15 mouse cellular contexts compared by ENCODE assay signal in genomic region chr4:151842591-151842990, GRCm38 (mm10).
"Had no signal": no experiment of that assay in that cellular context is flagged by ENCODE, and none has a peak within 500 bp of the region (broad histone marks: within the 10 kb centered on the region; RNA-seq: fewer than 3 reads in every experiment).

No protein-coding gene starts in this region.

- H3K27ac ChIP-seq: limb, embryonic 13.5 days; liver, embryonic 14.5 days; neural tube, embryonic 13.5 days had no signal

- H3K9ac ChIP-seq: limb, embryonic 13.5 days; liver, embryonic 14.5 days; neural tube, embryonic 13.5 days had no signal

- H3K9me3 ChIP-seq: limb, embryonic 13.5 days; neural tube, embryonic 13.5 days had no signal

- H3K27me3 ChIP-seq: limb, embryonic 13.5 days; neural tube, embryonic 13.5 days had no signal

- DNase-seq: kidney, adult 2 months; kidney, postnatal 25 days; layer of hippocampus, adult 9-11 months; left cerebral cortex, postnatal 4 days; lung, adult 2 months; lung, postnatal 10 days; lung, postnatal 4 days; midbrain, embryonic 14.5 days; right cerebral cortex, postnatal 14 days; thymus, adult 2 months; thymus, postnatal 4 days had no signal

- ATAC-seq: intestine, embryonic 16.5 days had no signal

- H3K36me3 ChIP-seq: limb, embryonic 13.5 days; neural tube, embryonic 13.5 days had no signal

- H3K4me2 ChIP-seq: limb, embryonic 13.5 days; neural tube, embryonic 13.5 days had no signal

- H3K4me3 ChIP-seq: limb, embryonic 13.5 days; neural tube, embryonic 13.5 days had no signal
